Comparison of ENCODE assay signal across 28 mouse cellular contexts in the genomic region with DNA sequence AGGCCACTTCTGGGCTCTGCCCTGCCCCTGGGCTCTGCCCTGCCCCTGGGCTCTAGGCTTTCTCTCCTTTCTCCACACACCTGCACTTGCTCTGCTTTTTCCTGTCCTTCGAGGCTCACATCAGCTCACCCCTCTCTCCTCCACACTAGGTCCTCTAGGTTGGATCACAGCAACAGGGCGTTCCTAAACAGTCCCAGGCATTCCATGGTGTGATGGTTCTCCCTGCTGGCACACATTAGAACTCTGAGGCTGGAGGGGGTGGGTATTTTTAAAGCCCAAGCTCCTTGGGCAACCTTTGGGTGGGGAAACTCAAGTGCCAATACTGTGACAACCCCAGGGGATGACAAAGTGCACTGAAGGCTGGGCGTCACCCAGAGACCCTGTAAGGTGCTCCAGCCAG. TPM values are rescaled to one million over a fixed set of nuclear protein-coding genes. Genes with fewer than 3 reads are reported as not detected.
DNase-seq lines count a peak whose midpoint lies in the region; ATAC-seq and TF ChIP-seq lines count a peak whose summit lies in the region.
"Had no signal": no experiment of that assay in that cellular context is flagged by ENCODE, and none has a peak within 500 bp of the region (broad histone marks: within the 10 kb centered on the region; RNA-seq: fewer than 3 reads in every experiment).

No protein-coding gene starts in this region.

- H3K9ac ChIP-seq in liver, postnatal 0 days (replicated peaks), result no peak overlapping the region
- no peak overlapping the region for H3K9ac ChIP-seq in liver, embryonic 12.5 days
- H3K9ac ChIP-seq: forebrain, embryonic 15.5 days; hindbrain, embryonic 15.5 days; kidney, embryonic 15.5 days; limb, embryonic 15.5 days; neural tube, embryonic 13.5 days; stomach, embryonic 15.5 days had no signal

- H3K9me3 ChIP-seq in liver, postnatal 0 days (ENCODE audit: low read length), result no peaks in the 10 kb centered on the region; the same call in 1 of the 2 replicates
- no peaks in the 10 kb centered on the region for H3K9me3 ChIP-seq in liver, embryonic 12.5 days (replicated peaks)
- H3K9me3 ChIP-seq: forebrain, embryonic 15.5 days; G1E; hindbrain, embryonic 15.5 days; kidney, embryonic 15.5 days; limb, embryonic 15.5 days; neural tube, embryonic 13.5 days; stomach, embryonic 15.5 days had no signal

- no peak overlapping the region for H3K4me3 ChIP-seq in gastrocnemius, adult 2 months
- no peak overlapping the region for H3K4me3 ChIP-seq in liver, postnatal 0 days (ENCODE audit: low read depth, low read length)
- no peak overlapping the region for H3K4me3 ChIP-seq in liver, embryonic 12.5 days
- H3K4me3 ChIP-seq in brown adipose tissue, adult 24 weeks (ENCODE audit: insufficient read depth, low read depth, low read length), result no peak overlapping the region
- H3K4me3 ChIP-seq: forebrain, embryonic 15.5 days; hindbrain, embryonic 15.5 days; kidney, embryonic 15.5 days; left cerebral cortex, adult 2 months; limb, embryonic 15.5 days; megakaryocyte, embryonic 14.5 days; neural tube, embryonic 13.5 days; stomach, embryonic 15.5 days had no signal

- intact Hi-C loops in gastrocnemius, adult 2 months (cut with DNase I), result no loop called here
- intact Hi-C loops in gastrocnemius, postnatal 14 days (cut with DNase I; ENCODE audit: low total_unique reads), result no loop called here

- ATAC-seq in liver, postnatal 0 days, result no peak
- no peak for ATAC-seq in liver, embryonic 12.5 days
- no peak for ATAC-seq in granulocyte monocyte progenitor cell, adult 5-6 weeks (replicated peaks; ENCODE audit: poor library complexity, severe bottlenecking)
- ATAC-seq: forebrain, embryonic 15.5 days; Patski had no signal

- peaks cover under 1% of the 10 kb centered on the region; the same call in 1 of the 2 replicates for H3K27me3 ChIP-seq in liver, postnatal 0 days (ENCODE audit: insufficient read depth, low read length)
- peaks cover 47% of the 10 kb centered on the region for H3K27me3 ChIP-seq in liver, embryonic 12.5 days (replicated peaks)
- H3K27me3 ChIP-seq: kidney, embryonic 15.5 days; Patski; stomach, embryonic 15.5 days had no signal

- peak overlapping the region; percentile 22; the same call in 1 of the 2 replicates for H3K4me2 ChIP-seq in liver, postnatal 0 days (ENCODE audit: low read depth, low read length)
- no peak overlapping the region for H3K4me2 ChIP-seq in liver, embryonic 12.5 days
- H3K4me2 ChIP-seq: forebrain, embryonic 15.5 days; hindbrain, embryonic 15.5 days; kidney, embryonic 15.5 days; limb, embryonic 15.5 days; neural tube, embryonic 13.5 days; stomach, embryonic 15.5 days had no signal

- DNase-seq in gastrocnemius, adult 2 months, result peak; percentile 9
- DNase-seq in gastrocnemius, postnatal 14 days, result no peak
- DNase-seq in liver, postnatal 0 days, result no peak
- peak; percentile 62 for DNase-seq in adipocyte (ENCODE audit: low spot score)
- DNase-seq in T-cell, adult 2 months (ENCODE audit: low spot score), result no peak
- DNase-seq: adrenal gland, postnatal 10 days; gastrocnemius, postnatal 25 days; kidney, postnatal 4 days; layer of hippocampus, adult 9-11 months; left cerebral cortex, postnatal 4 days; lung, adult 18-20 months; midbrain, embryonic 14.5 days; retina, postnatal 1 day; right cerebral cortex, postnatal 25 days had no signal

- H3K27ac ChIP-seq in gastrocnemius, adult 2 months, result no peak overlapping the region
- H3K27ac ChIP-seq in liver, postnatal 0 days (ENCODE audit: low read depth), result 0 out of 2 replicates have a peak overlapping the region, but pooled peaks have one; percentile 11
- H3K27ac ChIP-seq in liver, embryonic 12.5 days, result no peak overlapping the region
- 0 out of 2 replicates have a peak overlapping the region, but pooled peaks have one; percentile 40 for H3K27ac ChIP-seq in brown adipose tissue, adult 24 weeks (replicated peaks; ENCODE audit: low read depth, low read length)
- H3K27ac ChIP-seq: forebrain, embryonic 15.5 days; hindbrain, embryonic 15.5 days; kidney, embryonic 15.5 days; left cerebral cortex, adult 2 months; limb, embryonic 15.5 days; neural tube, embryonic 13.5 days; stomach, embryonic 15.5 days had no signal

- peaks cover 5% of the 10 kb centered on the region for H3K4me1 ChIP-seq in liver, postnatal 0 days (ENCODE audit: insufficient read depth)
- H3K4me1 ChIP-seq in liver, embryonic 12.5 days, result peaks cover 2% of the 10 kb centered on the region; the same call in 1 of the 2 replicates
- H3K4me1 ChIP-seq in brown adipose tissue, adult 24 weeks (ENCODE audit: control insufficient read depth, insufficient read depth, insufficient read length, low read length), result peaks cover 12% of the 10 kb centered on the region

- 63% methylated on average over 3 of the region's 3 CpGs for WGBS in liver, postnatal 0 days (ENCODE audit: insufficient replicate concordance)
- WGBS in liver, embryonic 12.5 days (ENCODE audit: insufficient replicate concordance), result 39% methylated on average over 3 of the region's 3 CpGs

- no peak for TF ChIP-seq CTCF in gastrocnemius, adult 2 months (IDR thresholded peaks at IDR 0.05)
- TF ChIP-seq CTCF in liver, postnatal 0 days (IDR thresholded peaks at IDR 0.05; ENCODE audit: low read depth), result no peak

- no peaks in the 10 kb centered on the region for H3K36me3 ChIP-seq in liver, postnatal 0 days (replicated peaks; ENCODE audit: insufficient read depth, low read length)
- H3K36me3 ChIP-seq in liver, embryonic 12.5 days, result no peaks in the 10 kb centered on the region
- H3K36me3 ChIP-seq: forebrain, embryonic 15.5 days; G1E; hindbrain, embryonic 15.5 days; kidney, embryonic 15.5 days; limb, embryonic 15.5 days; neural tube, embryonic 13.5 days; stomach, embryonic 15.5 days had no signal

- no peak for TF ChIP-seq EP300 in liver, postnatal 0 days (IDR thresholded peaks at IDR 0.05; ENCODE audit: low read depth)

RNA-seq across cellular contexts. Expression of gene Fkbpl, which starts 7.1 kb away (rescaled TPM):
- 1 to 10 TPM; 4.5 to 9.3 TPM for total RNA-seq in gastrocnemius, adult 2 months (2021)
- 1 to 10 TPM; 4.6 to 6.4 TPM for total RNA-seq in gastrocnemius, postnatal 14 days (2021)
- 5.6 and 5.8 TPM in 2 replicates for polyA plus RNA-seq in liver, postnatal 0 days (2015; fragmentation: Nextera tagmentation; extraction: Ambion mirVana)
- 6.7 and 7.1 TPM in 2 replicates for polyA plus RNA-seq in liver, embryonic 12.5 days (2016; fragmentation: Nextera tagmentation; extraction: Ambion mirVana)
- polyA plus RNA-seq in brown adipose tissue, adult 24 weeks (2012; ENCODE audit: insufficient read depth, insufficient read length, missing spikeins), result 11.1 and 26.4 TPM in 2 replicates
- 2.9 and 10.3 TPM in 2 replicates for total RNA-seq in granulocyte monocyte progenitor cell, adult 5-6 weeks (2014; fragmentation: Nextera tagmentation)
- 12.4 and 21.8 TPM in 2 replicates for total RNA-seq in granulocyte monocyte progenitor cell, adult 5-6 weeks (2017)

RNA-seq across cellular contexts. Expression of gene Prrt1, which starts 8.1 kb away (rescaled TPM):
- under 1 TPM; 0.28 to 0.36 TPM for total RNA-seq in gastrocnemius, adult 2 months (2021)
- under 1 TPM; 0.27 to 0.47 TPM for total RNA-seq in gastrocnemius, postnatal 14 days (2021)
- 0.05 TPM in 1 of 2 replicates, not detected in the other for polyA plus RNA-seq in liver, postnatal 0 days (2015; fragmentation: Nextera tagmentation; extraction: Ambion mirVana)
- not detected in 2 replicates for polyA plus RNA-seq in liver, embryonic 12.5 days (2016; fragmentation: Nextera tagmentation; extraction: Ambion mirVana)
- not detected in 2 replicates for polyA plus RNA-seq in brown adipose tissue, adult 24 weeks (2012; ENCODE audit: insufficient read depth, insufficient read length, missing spikeins)
- 0.88 TPM in 1 of 2 replicates, not detected in the other for total RNA-seq in granulocyte monocyte progenitor cell, adult 5-6 weeks (2014; fragmentation: Nextera tagmentation)
- not detected in 2 replicates for total RNA-seq in granulocyte monocyte progenitor cell, adult 5-6 weeks (2017)
- total RNA-seq: CH12.LX, G1E had no signal
- polyA plus RNA-seq: G1E had no signal

RNA-seq across cellular contexts. Expression of gene Ppt2, which starts 9.1 kb away (rescaled TPM):
- 10 to 100 TPM; 40.5 to 42.2 TPM for total RNA-seq in gastrocnemius, adult 2 months (2021)
- total RNA-seq in gastrocnemius, postnatal 14 days (2021), result 10 to 100 TPM; 35.7 to 38.9 TPM
- 19.3 and 19.8 TPM in 2 replicates for polyA plus RNA-seq in liver, postnatal 0 days (2015; fragmentation: Nextera tagmentation; extraction: Ambion mirVana)
- polyA plus RNA-seq in liver, embryonic 12.5 days (2016; fragmentation: Nextera tagmentation; extraction: Ambion mirVana), result 13.7 and 13.9 TPM in 2 replicates
- polyA plus RNA-seq in brown adipose tissue, adult 24 weeks (2012; ENCODE audit: insufficient read depth, insufficient read length, missing spikeins), result 30.2 and 32.3 TPM in 2 replicates
- 41.9 and 45.1 TPM in 2 replicates for total RNA-seq in granulocyte monocyte progenitor cell, adult 5-6 weeks (2014; fragmentation: Nextera tagmentation)
- total RNA-seq in granulocyte monocyte progenitor cell, adult 5-6 weeks (2017), result 20.4 and 23.3 TPM in 2 replicates

RNA-seq across cellular contexts. Expression of gene Atf6b, which starts 9.5 kb away (rescaled TPM):
- total RNA-seq in gastrocnemius, adult 2 months (2021), result 1 to 10 TPM; 7.1 to 9.1 TPM
- total RNA-seq in gastrocnemius, postnatal 14 days (2021), result 10 to 100 TPM in 1 of 2 experiments, 1 to 10 TPM in 1; 8.9 to 11.0 TPM
- polyA plus RNA-seq in liver, postnatal 0 days (2015; fragmentation: Nextera tagmentation; extraction: Ambion mirVana), result 12.9 and 13.0 TPM in 2 replicates
- polyA plus RNA-seq in liver, embryonic 12.5 days (2016; fragmentation: Nextera tagmentation; extraction: Ambion mirVana), result 37.0 and 37.3 TPM in 2 replicates
- polyA plus RNA-seq in brown adipose tissue, adult 24 weeks (2012; ENCODE audit: insufficient read depth, insufficient read length, missing spikeins), result 16.2 and 17.1 TPM in 2 replicates
- total RNA-seq in granulocyte monocyte progenitor cell, adult 5-6 weeks (2014; fragmentation: Nextera tagmentation), result 38.3 and 42.5 TPM in 2 replicates
- 31.9 and 44.6 TPM in 2 replicates for total RNA-seq in granulocyte monocyte progenitor cell, adult 5-6 weeks (2017)

RNA-seq across cellular contexts. Expression of gene Egfl8, which starts 21.7 kb away (rescaled TPM):
- total RNA-seq in gastrocnemius, adult 2 months (2021), result 1 to 10 TPM; 1.5 to 1.9 TPM
- 10 to 100 TPM in 1 of 2 experiments, 1 to 10 TPM in 1; 5.4 to 11.1 TPM for total RNA-seq in gastrocnemius, postnatal 14 days (2021)
- polyA plus RNA-seq in liver, postnatal 0 days (2015; fragmentation: Nextera tagmentation; extraction: Ambion mirVana), result 0.46 and 0.66 TPM in 2 replicates
- 0.45 and 0.50 TPM in 2 replicates for polyA plus RNA-seq in liver, embryonic 12.5 days (2016; fragmentation: Nextera tagmentation; extraction: Ambion mirVana)
- 1.4 TPM in 1 of 2 replicates, not detected in the other for polyA plus RNA-seq in brown adipose tissue, adult 24 weeks (2012; ENCODE audit: insufficient read depth, insufficient read length, missing spikeins)
- total RNA-seq in granulocyte monocyte progenitor cell, adult 5-6 weeks (2014; fragmentation: Nextera tagmentation), result 2.1 TPM in 1 of 2 replicates, not detected in the other
- total RNA-seq in granulocyte monocyte progenitor cell, adult 5-6 weeks (2017), result not detected in 2 replicates
- total RNA-seq: CH12.LX had no signal

Comparison
In these comparisons a context has a peak if more than half of its experiments do, and no peak if none do; other contexts are left out.
1. DNase-seq: peak in gastrocnemius, adult 2 months (single experiment) and adipocyte (single experiment); none in gastrocnemius, postnatal 14 days (single experiment), liver, postnatal 0 days (single experiment) and T-cell, adult 2 months (single experiment).
2. H3K27ac ChIP-seq: peak in liver, postnatal 0 days (single experiment) and brown adipose tissue, adult 24 weeks (single experiment); none in gastrocnemius, adult 2 months (single experiment) and liver, embryonic 12.5 days (single experiment).